In genomic region chr9:95540487-95540886, GRCm38 (mm10) we compare ENCODE assay signal across 8 mouse cellular contexts. TPM values are rescaled to one million over a fixed set of nuclear protein-coding genes. Genes with fewer than 3 reads are reported as not detected.
DNase-seq lines count a peak whose midpoint lies in the region; ATAC-seq and TF ChIP-seq lines count a peak whose summit lies in the region.

No protein-coding gene starts in this region.

- H3K9me3 ChIP-seq in liver, postnatal 0 days (ENCODE audit: low read length) = no peaks in the 10 kb centered on the region
- H3K9me3 ChIP-seq in stomach, postnatal 0 days (ENCODE audit: control insufficient read depth, low read length) = no peaks in the 10 kb centered on the region

- no peak overlapping the region for H3K4me3 ChIP-seq in left cerebral cortex, adult 2 months
- H3K4me3 ChIP-seq in liver, postnatal 0 days (ENCODE audit: low read depth, low read length) = no peak overlapping the region
- H3K4me3 ChIP-seq in stomach, postnatal 0 days (ENCODE audit: low read depth, low read length) = no peak overlapping the region

- 0 out of 2 replicates have a peak, but pooled peaks cover 5% of the 10 kb centered on the region for H3K4me1 ChIP-seq in liver, postnatal 0 days (ENCODE audit: insufficient read depth)
- no peaks in the 10 kb centered on the region for H3K4me1 ChIP-seq in stomach, postnatal 0 days (replicated peaks; ENCODE audit: control insufficient read depth, insufficient read depth)

- ATAC-seq in cerebellum, adult (ENCODE audit: insufficient number of reproducible peaks, low FRiP score, low TSS enrichment) = peak; percentile 36; the same call in 1 of the 2 replicates
- peak; percentile 99 for ATAC-seq in granulocyte monocyte progenitor cell, adult 5-6 weeks (replicated peaks; ENCODE audit: poor library complexity, severe bottlenecking)
- peak; percentile 84 for ATAC-seq in liver, postnatal 0 days
- ATAC-seq in stomach, postnatal 0 days (ENCODE audit: low FRiP score, low TSS enrichment) = 0 out of 2 replicates have a peak, but pooled peaks have one; percentile 54

- TF ChIP-seq CTCF in left cerebral cortex, adult 2 months (IDR thresholded peaks at IDR 0.05) = peak; percentile 74
- TF ChIP-seq CTCF in liver, postnatal 0 days (IDR thresholded peaks at IDR 0.05; ENCODE audit: low read depth) = peak; percentile 98
- TF ChIP-seq CTCF in stomach, postnatal 0 days (IDR thresholded peaks at IDR 0.05; ENCODE audit: low read depth) = peak; percentile 75

- H3K4me2 ChIP-seq in liver, postnatal 0 days (ENCODE audit: low read depth, low read length) = no peak overlapping the region
- H3K4me2 ChIP-seq in stomach, postnatal 0 days (replicated peaks; ENCODE audit: low read depth) = no peak overlapping the region

- intact Hi-C loops in left cerebral cortex, adult 2 months (cut with DNase I) = no loop called here
- intact Hi-C loops in left cerebral cortex, postnatal 36 days (cut with DNase I) = loop anchor here (5.0 kb wide), 1 partner anchor 147 kb away; no protein-coding TSS in a partner anchor

- 28% methylated on average over 4 of the region's 4 CpGs for WGBS in liver, postnatal 0 days (ENCODE audit: insufficient replicate concordance)
- 55% methylated on average over 4 of the region's 4 CpGs for WGBS in stomach, postnatal 0 days

- TF ChIP-seq EP300 in liver, postnatal 0 days (IDR thresholded peaks at IDR 0.05; ENCODE audit: low read depth) = peak; percentile 51; the same call in 1 of the 2 replicates
- no peak for TF ChIP-seq EP300 in stomach, postnatal 0 days (optimal IDR thresholded peaks at IDR 0.05)

- DNase-seq in left cerebral cortex, adult 2 months (ENCODE audit: extremely low spot score in 1 of 2, low spot score in 2 of 2) = no peak
- DNase-seq in left cerebral cortex, adult 9 months (ENCODE audit: low spot score in 2 of 2) = no peak
- peak; percentile 29 for DNase-seq in NIH3T3 (ENCODE audit: low read depth)
- DNase-seq in liver, postnatal 0 days = peak; percentile 88
- peak; percentile 51 for DNase-seq in stomach, postnatal 0 days (ENCODE audit: low spot score)
- DNase-seq in left cerebral cortex, postnatal 36 days (ENCODE audit: low spot score in 2 of 2) = no peak

- no peak overlapping the region for H3K27ac ChIP-seq in left cerebral cortex, adult 2 months
- peak overlapping the region; percentile 50 for H3K27ac ChIP-seq in liver, postnatal 0 days (ENCODE audit: low read depth)
- H3K27ac ChIP-seq in stomach, postnatal 0 days (replicated peaks) = no peak overlapping the region

- H3K9ac ChIP-seq in liver, postnatal 0 days (replicated peaks) = no peak overlapping the region
- no peak overlapping the region for H3K9ac ChIP-seq in stomach, postnatal 0 days (ENCODE audit: low read length)

- H3K36me3 ChIP-seq in liver, postnatal 0 days (replicated peaks; ENCODE audit: insufficient read depth, low read length) = no peaks in the 10 kb centered on the region
- H3K36me3 ChIP-seq in stomach, postnatal 0 days (ENCODE audit: control insufficient read depth, insufficient read depth, low read length) = no peaks in the 10 kb centered on the region

- H3K27me3 ChIP-seq in liver, postnatal 0 days (ENCODE audit: insufficient read depth, low read length) = no peaks in the 10 kb centered on the region
- H3K27me3 ChIP-seq in stomach, postnatal 0 days (ENCODE audit: control insufficient read depth, insufficient read depth, low read length) = no peaks in the 10 kb centered on the region

RNA-seq across cellular contexts. Expression of gene Paqr9, which starts 19.0 kb away (rescaled TPM):
- 10 to 100 TPM; 35.8 to 36.2 TPM for total RNA-seq in left cerebral cortex, adult 2 months (2021)
- total RNA-seq in granulocyte monocyte progenitor cell, adult 5-6 weeks (2014; fragmentation: Nextera tagmentation) = 0.02 and 0.04 TPM in 2 replicates
- under 0.01 and 0.09 TPM in 2 replicates for total RNA-seq in granulocyte monocyte progenitor cell, adult 5-6 weeks (2017)
- polyA plus RNA-seq in liver, postnatal 0 days (2015; fragmentation: Nextera tagmentation; extraction: Ambion mirVana) = 63.6 and 68.7 TPM in 2 replicates
- 0.11 and 0.18 TPM in 2 replicates for polyA plus RNA-seq in stomach, postnatal 0 days (2015; fragmentation: Nextera tagmentation; extraction: Ambion mirVana)
- total RNA-seq in left cerebral cortex, postnatal 36 days (2021) = 10 to 100 TPM; 35.4 to 37.0 TPM

RNA-seq across cellular contexts. Expression of gene U2surp, which starts 28.7 kb away (rescaled TPM):
- total RNA-seq in left cerebral cortex, adult 2 months (2021) = 10 to 100 TPM; 67.6 to 69.0 TPM
- 84.3 and 94.2 TPM in 2 replicates for total RNA-seq in granulocyte monocyte progenitor cell, adult 5-6 weeks (2014; fragmentation: Nextera tagmentation)
- total RNA-seq in granulocyte monocyte progenitor cell, adult 5-6 weeks (2017) = 186 and 187 TPM in 2 replicates
- polyA plus RNA-seq in liver, postnatal 0 days (2015; fragmentation: Nextera tagmentation; extraction: Ambion mirVana) = 56.5 and 60.9 TPM in 2 replicates
- polyA plus RNA-seq in stomach, postnatal 0 days (2015; fragmentation: Nextera tagmentation; extraction: Ambion mirVana) = 67.9 and 75.2 TPM in 2 replicates
- total RNA-seq in left cerebral cortex, postnatal 36 days (2021) = 10 to 100 TPM; 57.8 to 71.5 TPM

Comparison
In these comparisons a context has a peak if more than half of its experiments do, and no peak if none do; other contexts are left out.
1. DNase-seq: peak in NIH3T3 (single experiment), liver, postnatal 0 days (single experiment) and stomach, postnatal 0 days (single experiment); none in left cerebral cortex, adult 2 months (0 of 2), left cerebral cortex, adult 9 months (0 of 2) and left cerebral cortex, postnatal 36 days (0 of 2).
2. ATAC-seq: peak in every context shown above with its lines; median percentile 99 in granulocyte monocyte progenitor cell, adult 5-6 weeks; 84 in liver, postnatal 0 days; 54 in stomach, postnatal 0 days; 36 in cerebellum, adult.
3. RNA of gene Paqr9, which starts 19.0 kb away (total RNA-seq): 35.4 to 37.0 TPM in left cerebral cortex, postnatal 36 days and 35.8 to 36.2 TPM in left cerebral cortex, adult 2 months; under 0.01 to 0.09 TPM in granulocyte monocyte progenitor cell, adult 5-6 weeks; every median in the first group is over 10 times any median in the second.
4. Peak in every context shown above with its lines, with median percentiles within 50 percentile points of each other: CTCF ChIP-seq.